Mouse (Mus musculus) bone marrow, adult 2 months (tissue): ENCODE measurements around the gene Nemp2.

ENCODE experiments used
- CTCF ChIP-seq: fragments of 200-500 bp; IDR thresholded peaks from 2 replicates; pipeline ENCODE4 v1.5.1; 2011; ENCODE audit warnings: low read length, control low read depth; ENCODE audit not compliant: control insufficient read depth, insufficient read depth
- POLR2A ChIP-seq: fragments of 200-500 bp; IDR thresholded peaks from 2 replicates; pipeline ENCODE4 v1.6.1; 2011; ENCODE audit warnings: low read depth, mild to moderate bottlenecking, control low read depth, low read length, borderline replicate concordance; ENCODE audit not compliant: control insufficient read depth

- no peak for TF ChIP-seq POLR2A
- TF ChIP-seq CTCF = no peak
Observed at GRCm38 (mm10) chr1:52635932-52636331, 5.4 kb downstream of the Nemp2 start.
